Mouse (Mus musculus): Measurements from ENCODE around the gene Mrps34.

GRCm38 (mm10) chr17:24932431-24932830, 37.5 kb downstream of the Mrps34 start:
- TF ChIP-seq CTCF (IDR thresholded peaks at IDR 0.05; ENCODE audit: borderline replicate concordance, insufficient read depth, low read depth, low read length) (no peak), POLR2A (IDR thresholded peaks at IDR 0.05; ENCODE audit: borderline replicate concordance, insufficient read depth, low read length) (no peak)
